Mouse (Mus musculus): ENCODE data around the gene Tescl.

Gene Tescl

GRCm38 (mm10) chr7:24368946-24369345, 35.2 kb upstream of the Tescl start:
- DNase-seq (ENCODE audit: low read depth, low spot score) = peak; percentile 35
- H3K36me3 ChIP-seq (ENCODE audit: control insufficient read depth, insufficient read depth, low read length, poor library complexity, severe bottlenecking) = no peaks in the 10 kb centered on the region
- no peaks in the 10 kb centered on the region for H3K27me3 ChIP-seq (ENCODE audit: control insufficient read depth, insufficient read depth, low read length, poor library complexity, severe bottlenecking)

GRCm38 (mm10) chr7:24368226-24368625, 34.5 kb upstream of the Tescl start:
- Histone ChIP-seq H3K36me3 (ENCODE audit: control insufficient read depth, insufficient read depth, low read length, poor library complexity, severe bottlenecking) (no peaks in the 10 kb centered on the region), H3K27me3 (ENCODE audit: control insufficient read depth, insufficient read depth, low read length, poor library complexity, severe bottlenecking) (no peaks in the 10 kb centered on the region)
- no peak for DNase-seq (ENCODE audit: low read depth, low spot score)

DNA sequence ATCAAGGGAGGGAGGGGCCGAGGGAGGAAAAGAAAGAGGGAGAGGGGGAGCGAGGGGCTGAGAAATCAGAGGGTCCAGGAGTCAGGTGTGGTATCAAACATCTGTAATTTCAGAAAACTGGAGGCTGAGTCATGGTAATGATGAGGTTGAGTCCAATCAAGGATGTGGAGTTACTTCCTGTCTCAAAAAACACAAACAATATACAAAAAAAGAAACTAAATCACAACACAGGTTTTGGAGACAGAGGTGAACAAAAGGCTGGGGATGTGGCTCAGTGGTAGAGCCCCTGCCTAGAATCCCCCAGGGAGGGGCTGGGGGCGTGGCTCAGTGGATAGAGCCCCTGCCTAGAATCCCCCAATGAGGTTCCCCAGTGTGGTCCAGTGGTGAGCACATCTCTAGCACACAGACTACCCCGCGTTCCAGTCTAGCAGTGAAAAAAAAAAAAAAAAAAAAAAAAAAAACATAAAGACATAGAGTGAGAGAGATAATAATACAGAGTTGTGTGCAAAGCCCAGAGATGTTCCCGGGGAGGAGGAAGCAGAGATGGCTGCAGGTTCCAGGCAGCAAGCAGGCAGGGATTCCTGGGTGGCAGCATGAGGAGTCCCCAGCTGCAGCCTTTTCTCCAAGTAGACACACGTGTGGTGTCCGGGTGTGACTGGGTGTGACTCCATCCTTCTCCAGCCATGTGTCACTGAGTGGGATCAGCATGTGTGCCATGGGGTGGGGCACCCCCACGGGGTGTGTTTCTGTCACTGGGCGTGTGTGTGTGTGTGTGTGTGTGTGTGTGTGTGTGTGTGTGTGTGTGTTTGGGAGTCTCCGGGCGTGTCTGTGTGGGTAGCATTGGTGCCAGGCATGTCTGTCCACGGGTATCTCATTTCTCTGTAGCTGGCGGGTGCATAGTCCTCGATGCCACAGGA, 33.2 kb upstream of the Tescl start:
- no peak for DNase-seq (ENCODE audit: low read depth, low spot score)
- no peaks in the 10 kb centered on the region for H3K27me3 ChIP-seq (ENCODE audit: control insufficient read depth, insufficient read depth, low read length, poor library complexity, severe bottlenecking)

GRCm38 (mm10) chr7:24365258-24366014, 31.7 kb upstream of the Tescl start:
- Histone ChIP-seq H3K27me3 (ENCODE audit: control insufficient read depth, insufficient read depth, low read length, poor library complexity, severe bottlenecking) (no peaks in the 10 kb centered on the region), H3K36me3 (ENCODE audit: control insufficient read depth, insufficient read depth, low read length, poor library complexity, severe bottlenecking) (no peaks in the 10 kb centered on the region)
- DNase-seq (ENCODE audit: low read depth, low spot score) = no peak

More for the DNA sequence above, 33.2 kb upstream of the Tescl start:
- H3K36me3 ChIP-seq (ENCODE audit: control insufficient read depth, insufficient read depth, low read length, poor library complexity, severe bottlenecking) = no peaks in the 10 kb centered on the region

- DNase-seq (ENCODE audit: low read depth, low spot score) = peak; percentile 91
- Histone ChIP-seq H3K36me3 (ENCODE audit: control insufficient read depth, insufficient read depth, low read length, poor library complexity, severe bottlenecking) (no peaks in the 10 kb centered on the region), H3K27me3 (ENCODE audit: control insufficient read depth, insufficient read depth, low read length, poor library complexity, severe bottlenecking) (no peaks in the 10 kb centered on the region)
Measured at GRCm38 (mm10) chr7:24364827-24365226, 31.1 kb upstream of the Tescl start.

- peak; percentile 68 for DNase-seq (ENCODE audit: low read depth, low spot score)
Measured at GRCm38 (mm10) chr7:24363228-24363627, 29.5 kb upstream of the Tescl start.

DNA sequence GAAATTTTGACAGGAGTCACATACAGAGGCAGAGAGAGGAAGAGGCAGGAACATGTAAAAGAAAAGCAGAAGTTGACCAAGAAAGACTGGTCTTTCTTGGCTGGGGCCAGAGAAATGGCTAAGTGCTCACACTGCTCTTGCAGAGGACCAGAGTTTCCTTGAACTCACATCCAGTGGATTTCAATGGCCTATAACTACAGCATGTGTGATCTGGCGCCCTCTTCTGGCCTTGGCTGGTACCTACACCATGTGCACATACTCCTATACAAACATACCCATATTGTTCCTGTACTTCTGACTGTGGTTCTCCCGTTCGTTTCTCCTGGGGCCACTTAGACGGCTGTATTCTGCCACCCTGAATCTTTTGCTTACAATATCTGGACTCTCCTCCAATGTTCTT, 27.3 kb upstream of the Tescl start:
- Histone ChIP-seq H3K36me3 (ENCODE audit: control insufficient read depth, insufficient read depth, low read length, poor library complexity, severe bottlenecking) (no peaks in the 10 kb centered on the region), H3K27me3 (ENCODE audit: control insufficient read depth, insufficient read depth, low read length, poor library complexity, severe bottlenecking) (no peaks in the 10 kb centered on the region)
- DNase-seq (ENCODE audit: low read depth, low spot score) = peak; percentile 44

More at GRCm38 (mm10) chr7:24363228-24363627, 29.5 kb upstream of the Tescl start:
- Histone ChIP-seq H3K36me3 (ENCODE audit: control insufficient read depth, insufficient read depth, low read length, poor library complexity, severe bottlenecking) (no peaks in the 10 kb centered on the region), H3K27me3 (ENCODE audit: control insufficient read depth, insufficient read depth, low read length, poor library complexity, severe bottlenecking) (no peaks in the 10 kb centered on the region)

GRCm38 (mm10) chr7:24359269-24359668, 25.5 kb upstream of the Tescl start:
- DNase-seq (ENCODE audit: low read depth, low spot score) = no peak
- no peaks in the 10 kb centered on the region for H3K27me3 ChIP-seq (ENCODE audit: control insufficient read depth, insufficient read depth, low read length, poor library complexity, severe bottlenecking)
- no peaks in the 10 kb centered on the region for H3K36me3 ChIP-seq (ENCODE audit: control insufficient read depth, insufficient read depth, low read length, poor library complexity, severe bottlenecking)

- Histone ChIP-seq H3K27me3 (ENCODE audit: control insufficient read depth, insufficient read depth, low read length, poor library complexity, severe bottlenecking) (no peaks in the 10 kb centered on the region), H3K36me3 (ENCODE audit: control insufficient read depth, insufficient read depth, low read length, poor library complexity, severe bottlenecking) (no peaks in the 10 kb centered on the region)
- DNase-seq (ENCODE audit: low read depth, low spot score) = peak; percentile 53
Measured at GRCm38 (mm10) chr7:24357899-24358298, 24.2 kb upstream of the Tescl start.

DNA sequence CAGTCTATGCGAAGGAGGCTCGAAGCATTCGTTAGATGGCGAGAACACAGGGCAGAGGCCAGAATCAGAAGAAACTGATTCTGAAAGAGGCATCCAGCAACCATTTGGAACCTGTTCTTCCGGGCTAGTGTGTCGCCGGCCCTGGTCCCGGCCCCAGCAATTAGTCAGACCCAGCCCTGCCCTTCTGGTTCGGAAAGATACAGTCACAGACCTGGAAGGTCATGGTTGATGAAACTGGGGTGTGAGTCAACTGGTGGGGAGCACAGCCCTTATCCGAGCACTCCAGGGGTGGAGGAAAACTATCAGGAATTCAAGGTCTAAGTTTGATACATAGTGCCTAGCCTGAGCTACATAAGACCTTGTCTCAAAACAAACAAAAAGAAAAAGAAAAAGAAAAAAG, 22.3 kb upstream of the Tescl start:
- Histone ChIP-seq H3K27me3 (ENCODE audit: control insufficient read depth, insufficient read depth, low read length, poor library complexity, severe bottlenecking) (no peaks in the 10 kb centered on the region), H3K36me3 (ENCODE audit: control insufficient read depth, insufficient read depth, low read length, poor library complexity, severe bottlenecking) (no peaks in the 10 kb centered on the region)
- no peak for DNase-seq (ENCODE audit: low read depth, low spot score)

- H3K27me3 ChIP-seq (ENCODE audit: control insufficient read depth, insufficient read depth, low read length, poor library complexity, severe bottlenecking) = no peaks in the 10 kb centered on the region
- H3K36me3 ChIP-seq (ENCODE audit: control insufficient read depth, insufficient read depth, low read length, poor library complexity, severe bottlenecking) = no peaks in the 10 kb centered on the region
- no peak for DNase-seq (ENCODE audit: low read depth, low spot score)
Measured at GRCm38 (mm10) chr7:24355646-24356045, 21.9 kb upstream of the Tescl start.

GRCm38 (mm10) chr7:24348896-24349295, 15.2 kb upstream of the Tescl start, which contains the start of gene Lypd5:
TSS of gene Lypd5 (plus strand) at chr7:24349196.
- DNase-seq (ENCODE audit: low read depth, low spot score) = no peak
- Histone ChIP-seq H3K27me3 (ENCODE audit: control insufficient read depth, insufficient read depth, low read length, poor library complexity, severe bottlenecking) (no peaks in the 10 kb centered on the region; the same call in 1 of the 2 replicates), H3K36me3 (ENCODE audit: control insufficient read depth, insufficient read depth, low read length, poor library complexity, severe bottlenecking) (no peaks in the 10 kb centered on the region)

DNA sequence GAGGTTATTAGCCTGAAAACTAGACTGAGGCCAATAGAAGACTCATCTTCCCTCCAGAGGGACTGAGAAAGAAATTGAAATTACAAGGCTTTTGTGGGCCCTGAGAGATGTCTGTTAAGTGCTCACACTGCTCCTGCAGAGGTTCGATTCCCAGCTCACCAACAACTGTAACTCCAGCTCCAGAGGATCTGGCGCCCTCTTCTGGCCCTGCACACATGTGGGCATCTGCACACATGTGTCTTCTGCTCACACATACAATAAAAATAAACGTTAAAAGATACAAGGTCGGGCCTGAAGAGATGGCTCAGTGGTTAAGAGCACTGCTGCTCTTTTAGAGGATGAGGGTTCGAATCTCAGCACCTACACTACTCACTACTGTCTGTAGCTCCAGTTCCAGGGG, 12.7 kb upstream of the Tescl start:
- no peaks in the 10 kb centered on the region for H3K36me3 ChIP-seq (ENCODE audit: control insufficient read depth, insufficient read depth, low read length, poor library complexity, severe bottlenecking)
- no peaks in the 10 kb centered on the region; the same call in 1 of the 2 replicates for H3K27me3 ChIP-seq (ENCODE audit: control insufficient read depth, insufficient read depth, low read length, poor library complexity, severe bottlenecking)

GRCm38 (mm10) chr7:24343701-24344272, 10.1 kb upstream of the Tescl start:
- DNase-seq (ENCODE audit: low read depth, low spot score) = no peak
- Histone ChIP-seq H3K36me3 (ENCODE audit: control insufficient read depth, insufficient read depth, low read length, poor library complexity, severe bottlenecking) (no peaks in the 10 kb centered on the region), H3K27me3 (ENCODE audit: control insufficient read depth, insufficient read depth, low read length, poor library complexity, severe bottlenecking) (no peaks in the 10 kb centered on the region; the same call in 1 of the 2 replicates)

More for the DNA sequence above, 12.7 kb upstream of the Tescl start:
- no peak for DNase-seq (ENCODE audit: low read depth, low spot score)

DNA sequence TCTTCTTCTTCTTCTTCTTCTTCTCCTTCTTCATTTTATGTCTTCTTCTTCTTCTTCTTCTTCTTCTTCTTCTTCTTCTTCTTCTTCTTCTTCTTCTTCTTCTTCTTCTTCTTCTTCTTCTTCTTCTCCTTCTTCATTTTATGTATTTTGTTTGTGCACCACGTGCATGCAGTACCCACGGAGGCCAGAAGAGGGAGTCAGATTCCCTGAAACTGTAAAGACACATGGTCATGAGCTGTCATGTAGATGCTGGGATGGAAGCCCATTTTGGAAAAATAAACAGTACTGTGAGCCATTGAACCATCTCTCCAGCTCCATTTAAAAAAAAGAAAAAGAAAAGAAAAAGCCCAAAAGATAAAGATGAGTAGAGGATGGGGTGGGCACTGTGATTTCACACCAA, 4.5 kb upstream of the Tescl start:
- DNase-seq (ENCODE audit: low read depth, low spot score) = no peak
- Histone ChIP-seq H3K36me3 (ENCODE audit: control insufficient read depth, insufficient read depth, low read length, poor library complexity, severe bottlenecking) (no peaks in the 10 kb centered on the region), H3K27me3 (ENCODE audit: control insufficient read depth, insufficient read depth, low read length, poor library complexity, severe bottlenecking) (no peaks in the 10 kb centered on the region; the same call in 1 of the 2 replicates)

Measured in splenic B cell, adult 2 months (primary cell).